Mouse (Mus musculus): ENCODE measurements around the gene Rapgefl1. TPM values are rescaled to one million over a fixed set of nuclear protein-coding genes. Genes with fewer than 3 reads are reported as not detected.

Rapgefl1 gene
- 13.0 and 13.9 TPM in 2 replicates for polyA plus RNA-seq (2015; fragmentation: Nextera tagmentation; extraction: Ambion mirVana)

DNA sequence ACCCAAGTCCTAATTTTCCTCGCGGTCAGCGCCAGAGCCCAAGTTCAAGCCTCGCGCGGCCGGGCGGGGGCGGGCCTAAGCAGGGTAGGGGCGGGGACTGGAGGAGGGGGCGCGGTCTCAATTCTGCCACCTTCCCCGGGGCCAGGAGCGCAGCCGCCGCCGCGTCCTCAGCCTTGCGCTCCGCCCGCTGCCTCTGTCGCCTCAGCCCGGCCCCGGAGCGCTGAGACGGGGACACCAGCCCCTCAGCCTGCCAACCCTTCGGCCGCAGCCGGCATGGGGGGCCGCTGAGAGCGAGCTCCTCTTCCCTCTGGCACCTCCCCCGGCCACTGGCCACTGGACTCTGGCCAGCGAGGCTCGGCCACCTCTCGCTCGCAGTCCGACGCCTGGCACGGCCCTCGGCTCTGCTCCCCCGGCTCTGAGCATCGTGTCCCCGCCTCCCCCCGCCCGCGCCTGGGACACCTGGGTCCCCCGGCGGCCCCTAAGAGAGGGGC, at the start of gene Rapgefl1:
Gene Rapgefl1, plus strand, starts transcription at position 135 of the 491 bp plus-strand sequence.
- peaks cover 32% of the 10 kb centered on the region for H3K36me3 ChIP-seq
- H3K27me3 ChIP-seq: peaks cover 9% of the 10 kb centered on the region; the same call in 1 of the 2 replicates
- H3K4me3 ChIP-seq (replicated peaks): peak within 1 kb of the TSS; percentile 75
- peak; percentile 81 for ATAC-seq (ENCODE audit: insufficient number of reproducible peaks, low FRiP score, low TSS enrichment, low read depth)
- H3K9ac ChIP-seq: peak within 1 kb of the TSS; percentile 61
- WGBS: under 1% methylated on average over 48 of the region's 48 CpGs
- peak within 1 kb of the TSS; percentile 97 for H3K4me2 ChIP-seq (replicated peaks)
- H3K4me1 ChIP-seq: peaks cover 43% of the 10 kb centered on the region
- H3K9me3 ChIP-seq (replicated peaks): no peaks in the 10 kb centered on the region
- H3K27ac ChIP-seq (replicated peaks): peak within 1 kb of the TSS; percentile 81

DNA sequence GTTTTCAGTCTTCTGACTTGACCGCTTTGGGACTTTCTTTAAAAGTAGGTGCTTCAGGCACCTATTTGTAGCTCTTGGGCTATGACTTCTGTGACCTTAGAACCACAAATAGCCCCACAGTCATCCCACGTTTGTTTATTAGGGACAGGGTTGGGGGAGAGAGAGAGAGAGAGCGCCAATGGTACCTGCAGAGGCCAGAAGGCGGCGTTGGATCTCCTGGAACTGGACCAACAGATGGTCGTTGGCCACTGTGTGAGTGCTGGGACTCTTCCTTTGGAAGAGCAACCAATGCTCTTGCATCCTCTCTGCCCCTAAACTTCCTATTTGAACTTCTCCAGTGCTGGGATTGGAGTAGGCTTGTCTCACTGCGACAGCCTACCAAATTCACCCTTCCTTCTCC, 49.4 kb upstream of the Rapgefl1 start:
- 33% methylated on average over 7 of the region's 7 CpGs for WGBS
- Histone ChIP-seq H3K4me3 (replicated peaks) (no peak overlapping the region), H3K4me1 (peaks cover 56% of the 10 kb centered on the region), H3K4me2 (replicated peaks) (peak overlapping the region; percentile 32; the same call in 1 of the 2 replicates), H3K36me3 (no peaks in the 10 kb centered on the region), H3K27me3 (no peaks in the 10 kb centered on the region), H3K9me3 (replicated peaks) (no peaks in the 10 kb centered on the region), H3K9ac (no peak overlapping the region), H3K27ac (replicated peaks) (peak overlapping the region; percentile 87)
- ATAC-seq (ENCODE audit: insufficient number of reproducible peaks, low FRiP score, low TSS enrichment, low read depth): no peak

DNA sequence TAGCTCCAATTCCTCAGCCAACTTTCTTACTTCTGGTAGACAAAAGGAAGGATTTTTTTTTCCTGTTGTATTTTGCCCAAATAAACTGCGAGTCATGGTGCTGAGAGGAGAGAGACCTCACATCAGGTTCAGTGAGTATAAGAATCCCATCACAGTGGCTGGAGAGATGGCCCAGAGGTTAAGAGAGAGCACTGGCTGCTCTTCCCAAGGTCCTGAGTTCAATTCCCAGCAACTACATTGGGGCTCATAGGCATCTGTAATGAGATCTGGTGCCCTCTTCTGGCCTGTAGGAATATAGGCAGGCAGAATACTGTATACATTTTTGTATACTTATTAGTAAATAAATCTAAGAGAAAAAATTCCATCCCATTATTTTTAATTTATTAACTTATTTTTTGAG, 48.9 kb upstream of the Rapgefl1 start:
- Histone ChIP-seq H3K4me2 (replicated peaks) (no peak overlapping the region), H3K4me1 (peaks cover 51% of the 10 kb centered on the region), H3K9me3 (replicated peaks) (no peaks in the 10 kb centered on the region), H3K9ac (no peak overlapping the region), H3K4me3 (replicated peaks) (no peak overlapping the region), H3K27me3 (no peaks in the 10 kb centered on the region), H3K36me3 (no peaks in the 10 kb centered on the region), H3K27ac (replicated peaks) (peak overlapping the region; percentile 87; the same call in 1 of the 2 replicates)
- no peak for ATAC-seq (ENCODE audit: insufficient number of reproducible peaks, low FRiP score, low TSS enrichment, low read depth)
- 88% methylated on average over 1 of the region's 1 CpGs for WGBS

DNA sequence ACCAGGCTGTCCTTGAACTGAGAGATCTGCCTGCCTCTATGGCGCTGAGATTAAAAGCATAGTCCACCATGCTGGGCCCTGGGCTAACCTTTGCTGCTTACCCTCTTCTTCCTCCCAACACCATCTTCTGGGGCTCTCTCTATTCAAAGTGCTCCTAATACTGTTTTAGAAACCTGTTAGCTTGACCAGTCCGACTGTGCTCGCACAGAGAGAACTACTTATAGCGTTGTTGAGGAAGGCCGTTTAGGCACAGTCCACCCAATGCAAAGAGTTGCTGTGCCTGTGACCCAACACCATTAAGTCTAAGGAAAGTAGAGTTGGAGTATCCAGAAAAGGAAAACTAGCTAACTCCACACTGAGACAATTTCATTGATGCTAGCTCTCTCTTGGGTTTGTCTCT, 48.4 kb upstream of the Rapgefl1 start:
- H3K9ac ChIP-seq: no peak overlapping the region

DNA sequence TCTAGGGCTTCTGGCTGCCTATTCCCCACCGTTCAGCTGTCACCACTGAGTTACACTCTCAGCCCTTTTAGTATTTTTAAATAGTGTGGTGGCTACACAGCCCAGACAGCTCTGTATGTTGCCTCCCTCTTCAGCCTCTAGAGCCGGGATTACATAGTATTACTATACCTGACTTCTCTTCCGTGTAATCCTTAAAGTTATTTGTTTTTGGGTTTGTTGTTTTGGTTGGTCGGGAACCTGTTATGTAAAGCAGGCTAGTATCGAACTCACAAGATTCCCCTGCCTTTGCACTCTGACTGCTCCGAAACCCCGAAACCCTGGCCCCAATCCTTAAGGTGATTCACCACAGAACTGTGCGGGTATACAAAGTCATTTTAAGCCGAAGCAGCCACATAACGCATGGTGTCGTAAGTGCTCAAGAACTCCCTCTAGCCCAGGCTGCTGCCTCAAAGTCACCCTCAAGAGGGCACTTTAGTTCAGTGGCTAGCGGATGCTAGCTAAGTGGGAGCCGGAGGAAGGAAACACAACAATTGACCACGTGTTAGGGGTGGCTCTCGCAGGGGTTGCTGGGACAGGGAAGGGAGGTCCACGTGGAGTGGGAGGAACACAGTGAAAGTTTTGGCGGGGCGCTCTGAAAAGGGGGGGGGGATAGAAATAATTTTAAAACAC, 47.9 kb upstream of the Rapgefl1 start:
- peaks cover 45% of the 10 kb centered on the region for H3K4me1 ChIP-seq
- H3K9me3 ChIP-seq (replicated peaks): no peaks in the 10 kb centered on the region
- 0 out of 2 replicates have a peak overlapping the region, but pooled peaks have one; percentile 24 for H3K9ac ChIP-seq
- H3K27me3 ChIP-seq: no peaks in the 10 kb centered on the region
- H3K4me2 ChIP-seq (replicated peaks): peak overlapping the region; percentile 91
- ATAC-seq (ENCODE audit: insufficient number of reproducible peaks, low FRiP score, low TSS enrichment, low read depth): peak; percentile 85
- peak overlapping the region; percentile 54 for H3K4me3 ChIP-seq (replicated peaks)
- H3K36me3 ChIP-seq: no peaks in the 10 kb centered on the region
- peak overlapping the region; percentile 89 for H3K27ac ChIP-seq (replicated peaks)
- WGBS: 7% methylated on average over 18 of the region's 18 CpGs

More for the DNA sequence above, 48.4 kb upstream of the Rapgefl1 start:
- Histone ChIP-seq H3K36me3 (no peaks in the 10 kb centered on the region), H3K27me3 (no peaks in the 10 kb centered on the region), H3K9me3 (replicated peaks) (no peaks in the 10 kb centered on the region), H3K4me1 (peaks cover 47% of the 10 kb centered on the region), H3K27ac (replicated peaks) (peak overlapping the region; percentile 89), H3K4me2 (replicated peaks) (0 out of 2 replicates have a peak overlapping the region, but pooled peaks have one; percentile 91), H3K4me3 (replicated peaks) (no peak overlapping the region)
- ATAC-seq (ENCODE audit: insufficient number of reproducible peaks, low FRiP score, low TSS enrichment, low read depth): no peak
- 91% methylated on average over 5 of the region's 5 CpGs for WGBS

DNA sequence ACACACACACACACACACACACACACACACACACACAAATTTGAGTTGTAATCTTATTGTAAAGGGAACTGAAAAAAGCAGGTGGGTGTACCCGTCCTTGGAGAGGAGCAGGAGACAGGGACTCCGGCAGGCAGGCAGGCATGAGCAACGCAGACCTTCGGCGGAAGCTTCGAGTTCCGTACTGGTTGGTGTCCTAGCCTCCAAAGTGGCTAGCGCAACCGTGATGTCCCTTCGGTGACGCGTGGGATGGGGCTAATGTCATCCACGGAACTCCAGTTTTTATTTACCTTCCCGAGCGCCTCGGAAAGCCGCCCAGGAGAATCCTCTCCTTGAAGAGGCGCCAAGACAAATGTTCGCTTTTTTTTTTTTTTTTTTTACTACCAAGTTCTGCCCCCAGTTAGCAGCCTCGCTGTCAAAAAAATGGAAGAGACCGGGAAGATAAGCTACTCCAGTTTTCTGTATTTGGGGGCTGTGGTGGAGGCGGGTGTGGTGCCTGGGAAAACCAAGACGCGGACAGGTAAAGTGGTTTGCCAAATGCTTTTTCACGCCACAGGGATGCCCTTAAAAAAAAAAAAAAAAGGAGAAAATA, 47.3 kb upstream of the Rapgefl1 start:
- Histone ChIP-seq H3K27me3 (no peaks in the 10 kb centered on the region), H3K9ac (peak overlapping the region; percentile 55), H3K9me3 (replicated peaks) (no peaks in the 10 kb centered on the region), H3K27ac (replicated peaks) (peak overlapping the region; percentile 89), H3K36me3 (no peaks in the 10 kb centered on the region), H3K4me1 (peaks cover 44% of the 10 kb centered on the region), H3K4me2 (replicated peaks) (peak overlapping the region; percentile 91), H3K4me3 (replicated peaks) (peak overlapping the region; percentile 54)
- no peak for ATAC-seq (ENCODE audit: insufficient number of reproducible peaks, low FRiP score, low TSS enrichment, low read depth)
- WGBS: under 1% methylated on average over 25 of the region's 25 CpGs

DNA sequence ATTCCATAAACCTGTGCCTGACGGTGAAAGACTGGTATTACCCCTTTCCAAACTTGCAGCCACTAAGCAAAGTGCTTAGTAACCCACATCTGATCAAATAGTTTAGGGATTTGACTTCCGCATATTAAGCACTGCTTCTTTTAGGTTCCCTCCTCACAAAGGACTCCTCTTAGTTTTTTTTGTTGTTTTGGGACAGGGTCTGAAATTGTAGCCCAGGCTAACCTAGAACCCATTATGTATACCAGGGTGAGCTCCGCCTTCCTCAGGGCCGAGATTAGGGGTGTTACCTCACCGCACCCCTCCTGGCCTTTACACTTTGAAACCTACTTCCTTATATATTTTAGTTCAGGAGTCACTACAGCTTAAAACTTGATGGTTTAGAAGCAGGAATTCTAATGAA, 46.8 kb upstream of the Rapgefl1 start:
- Histone ChIP-seq H3K27ac (replicated peaks) (peak overlapping the region; percentile 89), H3K4me3 (replicated peaks) (peak overlapping the region; percentile 54), H3K36me3 (no peaks in the 10 kb centered on the region), H3K4me2 (replicated peaks) (peak overlapping the region; percentile 91), H3K27me3 (no peaks in the 10 kb centered on the region), H3K9ac (no peak overlapping the region), H3K9me3 (replicated peaks) (no peaks in the 10 kb centered on the region), H3K4me1 (peaks cover 41% of the 10 kb centered on the region)
- ATAC-seq (ENCODE audit: insufficient number of reproducible peaks, low FRiP score, low TSS enrichment, low read depth): no peak
- WGBS: 31% methylated on average over 5 of the region's 5 CpGs

DNA sequence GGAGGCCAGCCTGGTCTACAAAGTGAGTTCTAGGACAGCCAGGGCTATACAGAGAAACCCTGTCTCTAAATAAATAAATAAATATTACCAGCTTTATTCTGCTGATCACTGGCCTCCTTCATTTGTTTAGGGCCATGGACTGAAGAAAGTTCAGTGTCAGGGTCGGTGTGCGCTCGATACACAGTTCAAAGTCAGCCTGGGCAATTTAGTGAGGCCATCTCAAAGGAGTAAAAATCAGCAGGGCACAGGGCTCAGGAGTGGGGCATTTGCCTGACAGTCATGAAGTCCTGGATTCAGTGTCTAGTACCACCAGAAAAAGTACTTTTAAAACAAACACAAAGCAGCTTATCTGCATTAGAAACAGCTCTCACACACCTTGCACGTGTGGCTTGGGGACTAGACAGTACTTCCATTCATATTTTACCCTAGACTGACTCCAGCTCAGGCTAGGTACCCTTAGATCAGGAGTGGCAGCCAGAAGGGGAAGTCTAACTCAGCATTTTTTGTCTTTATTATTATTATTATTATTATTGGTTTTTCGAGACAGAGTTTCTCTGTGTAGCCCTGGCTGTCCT, 45.9 kb upstream of the Rapgefl1 start:
- no peaks in the 10 kb centered on the region for H3K36me3 ChIP-seq
- no peaks in the 10 kb centered on the region for H3K9me3 ChIP-seq (replicated peaks)
- H3K9ac ChIP-seq: no peak overlapping the region
- no peak overlapping the region for H3K4me2 ChIP-seq (replicated peaks)
- WGBS: 82% methylated on average over 5 of the region's 5 CpGs
- no peak overlapping the region for H3K27ac ChIP-seq (replicated peaks)
- no peak for ATAC-seq (ENCODE audit: insufficient number of reproducible peaks, low FRiP score, low TSS enrichment, low read depth)
- H3K27me3 ChIP-seq: no peaks in the 10 kb centered on the region
- no peak overlapping the region for H3K4me3 ChIP-seq (replicated peaks)
- H3K4me1 ChIP-seq: peaks cover 32% of the 10 kb centered on the region

DNA sequence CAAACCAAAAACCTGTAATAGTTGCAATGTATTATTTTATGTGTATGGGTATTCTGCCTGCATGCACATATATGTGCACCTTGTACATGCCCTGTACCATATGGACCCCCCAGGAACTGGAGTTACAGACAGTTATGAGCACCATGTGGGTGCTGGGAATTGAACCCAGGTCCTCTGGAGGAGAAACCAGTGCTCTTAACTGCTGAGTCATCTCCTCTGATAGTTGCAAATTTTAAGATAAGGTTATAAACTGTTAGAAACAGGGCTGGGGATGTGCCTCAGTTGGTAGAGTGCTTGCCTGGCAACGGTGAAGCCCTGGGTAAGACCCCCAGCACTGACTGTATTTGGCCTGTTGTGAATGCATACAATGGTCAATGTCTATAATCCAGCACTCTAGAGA, 45.1 kb upstream of the Rapgefl1 start:
- H3K27me3 ChIP-seq: no peaks in the 10 kb centered on the region
- H3K36me3 ChIP-seq: no peaks in the 10 kb centered on the region
- no peak overlapping the region for H3K4me2 ChIP-seq (replicated peaks)
- no peak overlapping the region for H3K9ac ChIP-seq
- ATAC-seq (ENCODE audit: insufficient number of reproducible peaks, low FRiP score, low TSS enrichment, low read depth): no peak
- H3K9me3 ChIP-seq (replicated peaks): no peaks in the 10 kb centered on the region
- 83% methylated on average over 1 of the region's 1 CpGs for WGBS
- H3K27ac ChIP-seq (replicated peaks): no peak overlapping the region
- no peak overlapping the region for H3K4me3 ChIP-seq (replicated peaks)
- H3K4me1 ChIP-seq: peaks cover 25% of the 10 kb centered on the region

DNA sequence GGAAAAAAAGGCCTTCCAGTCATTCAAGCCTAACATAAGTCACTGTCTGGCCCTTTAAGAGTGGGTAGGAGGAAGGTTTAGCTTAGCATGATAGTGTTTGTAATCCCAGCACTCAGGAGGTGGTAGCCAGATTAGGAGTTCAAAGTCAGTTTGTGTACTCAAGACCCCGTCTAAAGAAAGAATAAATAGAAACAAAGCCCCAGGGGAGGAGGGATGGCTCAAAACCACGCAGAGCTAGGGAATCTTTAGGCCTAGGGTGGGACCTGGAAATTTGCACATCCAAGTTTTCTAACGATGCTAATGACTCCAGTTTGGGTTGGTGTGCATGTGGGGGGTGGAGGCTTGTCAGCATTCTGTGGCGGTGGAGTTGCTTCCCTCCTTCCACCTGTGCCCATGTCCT, 44.5 kb upstream of the Rapgefl1 start:
- Histone ChIP-seq H3K9ac (no peak overlapping the region), H3K9me3 (replicated peaks) (no peaks in the 10 kb centered on the region), H3K27ac (replicated peaks) (no peak overlapping the region), H3K27me3 (no peaks in the 10 kb centered on the region), H3K4me2 (replicated peaks) (no peak overlapping the region), H3K4me1 (peaks cover 18% of the 10 kb centered on the region), H3K36me3 (no peaks in the 10 kb centered on the region), H3K4me3 (replicated peaks) (no peak overlapping the region)
- 13% methylated on average over 4 of the region's 4 CpGs for WGBS
- no peak for ATAC-seq (ENCODE audit: insufficient number of reproducible peaks, low FRiP score, low TSS enrichment, low read depth)

DNA sequence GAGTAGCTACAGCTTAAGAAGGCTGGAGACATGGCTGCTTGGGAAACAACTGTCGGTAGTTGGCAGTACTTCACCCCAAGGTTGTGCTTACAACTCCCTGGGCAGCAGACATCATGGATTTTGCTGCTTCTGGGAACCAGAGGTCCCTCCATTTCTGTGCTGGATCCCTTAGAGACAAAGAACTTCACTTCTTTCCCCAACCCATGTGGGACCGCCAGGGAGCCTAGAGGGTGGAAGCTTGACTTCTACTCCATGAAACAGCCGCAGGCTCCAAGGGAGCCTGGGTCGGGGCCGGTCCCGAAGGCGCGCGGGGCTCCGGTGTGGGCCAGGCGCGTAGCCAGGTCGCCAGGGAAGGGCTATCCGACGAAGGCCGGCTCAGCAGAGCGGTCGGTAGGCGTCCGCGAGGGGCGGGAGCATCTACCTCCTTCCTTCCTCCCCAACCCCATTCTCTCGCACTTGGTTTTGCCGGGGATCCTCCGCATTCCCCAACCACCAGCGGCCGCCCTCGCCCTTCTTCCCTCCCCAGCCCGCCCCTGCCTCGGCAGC, 42.0 kb upstream of the Rapgefl1 start:
- Histone ChIP-seq H3K4me2 (replicated peaks) (peak overlapping the region; percentile 81), H3K9me3 (replicated peaks) (no peaks in the 10 kb centered on the region), H3K27ac (replicated peaks) (peak overlapping the region; percentile 100), H3K4me1 (peaks cover 32% of the 10 kb centered on the region), H3K36me3 (peaks cover 16% of the 10 kb centered on the region), H3K9ac (peak overlapping the region; percentile 100), H3K27me3 (no peaks in the 10 kb centered on the region), H3K4me3 (replicated peaks) (peak overlapping the region; percentile 99)
- WGBS: under 1% methylated on average over 25 of the region's 30 CpGs
- ATAC-seq (ENCODE audit: insufficient number of reproducible peaks, low FRiP score, low TSS enrichment, low read depth): peak; percentile 8

All from embryonic facial prominence, embryonic 15.5 days (tissue).